In genomic region chr3:121952041-121952591, GRCm38 (mm10) we compare ENCODE assay signal across 9 mouse cellular contexts. TPM values are rescaled to one million over a fixed set of nuclear protein-coding genes. Genes with fewer than 3 reads are reported as not detected.
DNase-seq lines count a peak whose midpoint lies in the region; ATAC-seq and TF ChIP-seq lines count a peak whose summit lies in the region.
"Had no signal": no experiment of that assay in that cellular context is flagged by ENCODE, and none has a peak within 500 bp of the region (broad histone marks: within the 10 kb centered on the region; RNA-seq: fewer than 3 reads in every experiment).

Gene Arhgap29 (plus strand): TSS chr3:121952541.

- no peaks in the 10 kb centered on the region for H3K4me1 ChIP-seq in kidney, embryonic 16.5 days (ENCODE audit: insufficient read depth, low read length)
- H3K4me1 ChIP-seq in bone marrow macrophage, adult 2 months (ENCODE audit: control insufficient read depth, insufficient read depth, low read length): 0 out of 2 replicates have a peak, but pooled peaks cover 2% of the 10 kb centered on the region
- no peaks in the 10 kb centered on the region; the same call in 1 of the 2 replicates for H3K4me1 ChIP-seq in heart, embryonic 11.5 days (ENCODE audit: control insufficient read depth, insufficient read depth, low read length)
- H3K4me1 ChIP-seq in olfactory bulb, adult 2 months (ENCODE audit: control insufficient read depth, insufficient read depth, low read length): peaks cover 6% of the 10 kb centered on the region; the same call in 1 of the 2 replicates

- peak within 1 kb of the TSS; percentile 69 for H3K27ac ChIP-seq in kidney, embryonic 16.5 days (ENCODE audit: low read length)
- H3K27ac ChIP-seq in bone marrow macrophage, adult 2 months (ENCODE audit: insufficient read depth, low read depth, low read length): no peak within 1 kb of the TSS
- peak within 1 kb of the TSS; percentile 77 for H3K27ac ChIP-seq in heart, embryonic 11.5 days (ENCODE audit: low read depth, low read length)
- no peak within 1 kb of the TSS for H3K27ac ChIP-seq in olfactory bulb, adult 2 months (ENCODE audit: insufficient read depth, low read depth, low read length)

- H3K9me3 ChIP-seq in kidney, embryonic 16.5 days (ENCODE audit: low read length): no peaks in the 10 kb centered on the region
- no peaks in the 10 kb centered on the region for H3K9me3 ChIP-seq in heart, embryonic 11.5 days (replicated peaks; ENCODE audit: control insufficient read depth, low read length)

- no peak for DNase-seq in kidney, postnatal 36 days
- no peak for DNase-seq in left cerebral cortex, postnatal 14 days (ENCODE audit: low spot score in 2 of 2)
- no peak for DNase-seq in thymus, postnatal 36 days
- no peak for DNase-seq in right cerebral cortex, adult 2 months (ENCODE audit: low spot score in 2 of 2)

- no peak for ATAC-seq in kidney, embryonic 16.5 days (ENCODE audit: low FRiP score, low TSS enrichment)
- no peak for ATAC-seq in heart, embryonic 11.5 days (replicated peaks; ENCODE audit: insufficient number of reproducible peaks, low FRiP score, low TSS enrichment)

- no peak for TF ChIP-seq CTCF in bone marrow macrophage, adult 2 months (IDR thresholded peaks at IDR 0.05; ENCODE audit: low read depth, low read length)
- no peak for TF ChIP-seq CTCF in olfactory bulb, adult 2 months (IDR thresholded peaks at IDR 0.05; ENCODE audit: insufficient read depth, low read depth, low read length)

- H3K27me3 ChIP-seq in kidney, embryonic 16.5 days (ENCODE audit: insufficient read depth, low read length): no peaks in the 10 kb centered on the region
- H3K27me3 ChIP-seq in heart, embryonic 11.5 days (ENCODE audit: control insufficient read depth, insufficient read depth, low read length): no peaks in the 10 kb centered on the region

- no peaks in the 10 kb centered on the region for H3K36me3 ChIP-seq in kidney, embryonic 16.5 days (ENCODE audit: insufficient read depth, low read length)
- peaks cover 6% of the 10 kb centered on the region; the same call in 1 of the 2 replicates for H3K36me3 ChIP-seq in heart, embryonic 11.5 days (ENCODE audit: control insufficient read depth, insufficient read depth, low read length)
- H3K36me3 ChIP-seq: G1E had no signal

- H3K9ac ChIP-seq in kidney, embryonic 16.5 days (replicated peaks; ENCODE audit: low read length): peak within 1 kb of the TSS; percentile 84
- H3K9ac ChIP-seq in heart, embryonic 11.5 days (ENCODE audit: low read depth, low read length): peak within 1 kb of the TSS; percentile 93

- intact Hi-C loops in left cerebral cortex, postnatal 14 days (cut with DNase I): loop anchor here (5.0 kb wide), 2 partner anchors 40 to 60 kb away; no protein-coding TSS in a partner anchor

- 94% methylated on average over 8 of the region's 8 CpGs for WGBS in kidney, embryonic 16.5 days
- WGBS in heart, embryonic 11.5 days (ENCODE audit: insufficient replicate concordance): 90% methylated on average over 8 of the region's 8 CpGs
- 97% methylated on average over 8 of the region's 8 CpGs for WGBS in olfactory bulb, adult 2 months

- no peak for TF ChIP-seq POLR2A in bone marrow macrophage, adult 2 months (IDR thresholded peaks at IDR 0.05; ENCODE audit: borderline replicate concordance, low read depth, low read length)
- no peak for TF ChIP-seq POLR2A in olfactory bulb, adult 2 months (IDR thresholded peaks at IDR 0.05; ENCODE audit: insufficient read depth, low read depth, low read length)

- peak within 1 kb of the TSS; percentile 83 for H3K4me3 ChIP-seq in kidney, embryonic 16.5 days (ENCODE audit: low read length)
- H3K4me3 ChIP-seq in bone marrow macrophage, adult 2 months (ENCODE audit: insufficient read depth, low read length): peak within 1 kb of the TSS; percentile 54
- peak within 1 kb of the TSS; percentile 86 for H3K4me3 ChIP-seq in heart, embryonic 11.5 days (ENCODE audit: low read depth, low read length)
- H3K4me3 ChIP-seq in olfactory bulb, adult 2 months (ENCODE audit: insufficient read depth, low read depth, low read length): peak within 1 kb of the TSS; percentile 64

- H3K4me2 ChIP-seq in kidney, embryonic 16.5 days (replicated peaks; ENCODE audit: low read depth, low read length): peak within 1 kb of the TSS; percentile 69
- H3K4me2 ChIP-seq in heart, embryonic 11.5 days: peak within 1 kb of the TSS; percentile 79

RNA-seq across cellular contexts. Expression of gene Arhgap29, which starts in this region (rescaled TPM):
- 46.2 and 48.8 TPM in 2 replicates for polyA plus RNA-seq in kidney, embryonic 16.5 days (2015; fragmentation: Nextera tagmentation; extraction: Ambion mirVana)
- polyA plus RNA-seq in bone marrow macrophage, adult 2 months (2012; ENCODE audit: insufficient read depth, insufficient read length, missing spikeins): 0.60 and 1.1 TPM in 2 replicates
- polyA plus RNA-seq in heart, embryonic 11.5 days (2014; fragmentation: Nextera tagmentation; extraction: Ambion mirVana): 69.1 and 79.9 TPM in 2 replicates
- 10 to 100 TPM; 26.3 to 28.2 TPM for total RNA-seq in left cerebral cortex, postnatal 14 days (2021)
- not detected in 2 replicates for polyA plus RNA-seq in olfactory bulb, adult 2 months (2012; ENCODE audit: insufficient read depth, insufficient read length, low replicate concordance, missing spikeins)

Comparison
In these comparisons a context has a peak if more than half of its experiments do, and no peak if none do; other contexts are left out.
1. H3K27ac ChIP-seq: peak in kidney, embryonic 16.5 days (single experiment) and heart, embryonic 11.5 days (single experiment); none in bone marrow macrophage, adult 2 months (single experiment) and olfactory bulb, adult 2 months (single experiment).
2. Peak in every context shown above with its lines, with median percentiles within 50 percentile points of each other: H3K4me3 ChIP-seq.